Mouse (Mus musculus): ENCODE data around the gene Olfr382. TPM values are rescaled to one million over a fixed set of nuclear protein-coding genes. Genes with fewer than 3 reads are reported as not detected.
"Not testable (repeated sequence)": the region's sequence is repeated elsewhere in the genome, so short reads cannot be mapped to it uniquely, and the experiment has no call there.

Gene Olfr382
- not detected in 2 replicates for polyA plus RNA-seq (2015; fragmentation: Nextera tagmentation; extraction: Ambion mirVana)

DNA sequence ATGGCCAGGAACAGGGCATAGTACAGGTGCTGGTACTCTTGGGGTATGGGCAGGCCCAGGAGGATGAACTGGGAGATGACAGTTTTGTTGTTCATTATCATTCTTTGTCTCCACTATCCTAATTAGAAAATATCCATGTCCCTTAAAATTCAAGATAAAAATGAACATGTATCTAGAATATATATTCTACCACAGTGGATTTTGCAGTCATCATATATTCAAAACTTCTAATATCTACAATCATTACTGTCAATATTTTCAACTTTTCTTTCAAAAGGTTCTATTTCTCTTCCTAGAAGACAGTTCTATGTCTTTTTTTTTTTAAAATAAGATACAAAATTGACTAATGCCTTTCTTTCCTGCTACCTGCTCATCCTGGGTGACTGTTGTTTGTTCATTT is at the start of gene Olfr382:
Gene Olfr382 (minus strand): TSS at position 101 of the 400 bp plus-strand sequence.
- no peak for ATAC-seq (replicated peaks; ENCODE audit: insufficient number of reproducible peaks, insufficient read depth, low FRiP score, low read depth)
- no peak within 1 kb of the TSS for H3K4me2 ChIP-seq
- H3K4me1 ChIP-seq (replicated peaks) = no peaks in the 10 kb centered on the region
- H3K9ac ChIP-seq = no peak within 1 kb of the TSS
- H3K4me3 ChIP-seq = no peak within 1 kb of the TSS
- H3K9me3 ChIP-seq (replicated peaks) = 0 out of 2 replicates have a peak, but pooled peaks cover 5% of the 10 kb centered on the region
- H3K27me3 ChIP-seq = no peaks in the 10 kb centered on the region
- no peak within 1 kb of the TSS for H3K27ac ChIP-seq
- no peaks in the 10 kb centered on the region for H3K36me3 ChIP-seq

DNA sequence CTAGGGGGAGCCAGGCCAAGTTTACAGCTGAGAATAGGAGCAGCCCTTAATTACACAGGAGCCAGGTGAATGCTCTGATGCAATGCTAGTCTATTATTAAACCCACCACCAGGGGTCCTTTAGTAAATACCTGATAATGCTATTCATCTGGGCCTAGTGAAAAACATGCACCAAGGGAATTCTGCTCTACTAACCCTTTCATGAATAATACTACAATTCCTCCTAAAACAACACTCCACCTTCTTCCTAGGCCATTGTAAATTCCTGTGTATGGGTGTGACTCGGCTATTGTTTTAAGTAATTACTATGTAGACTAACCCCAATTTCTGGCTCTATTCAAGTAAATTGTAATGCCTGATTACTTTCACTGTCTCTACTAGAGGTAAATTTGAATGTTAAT is 12.0 kb upstream of the Olfr382 start:
- not testable (repeated sequence) for H3K9me3 ChIP-seq (replicated peaks); H3K4me3 ChIP-seq; ATAC-seq (replicated peaks; ENCODE audit: insufficient number of reproducible peaks, insufficient read depth, low FRiP score, low read depth); H3K4me2 ChIP-seq; H3K27ac ChIP-seq; H3K27me3 ChIP-seq; H3K4me1 ChIP-seq (replicated peaks); H3K9ac ChIP-seq; H3K36me3 ChIP-seq
- WGBS = 68% methylated on average over 1 of the region's 1 CpGs

DNA sequence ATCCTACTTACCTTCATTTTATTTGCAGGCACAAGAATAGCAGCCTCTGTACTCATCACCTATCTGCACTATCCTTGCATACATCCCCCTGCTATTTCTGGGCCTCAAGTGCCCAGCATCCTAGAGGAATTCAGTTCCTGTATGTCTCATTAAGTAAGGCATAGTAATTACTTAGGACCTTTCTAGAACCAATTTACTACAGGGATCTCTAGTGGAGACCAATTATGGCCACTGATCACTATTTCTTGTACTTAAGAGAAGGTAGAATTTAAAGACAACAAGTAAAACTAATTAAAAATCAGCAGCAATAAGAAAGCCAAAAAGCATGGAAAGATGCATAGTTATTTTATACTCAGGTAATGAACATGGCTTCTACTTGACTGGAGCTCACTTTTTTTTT is 25.5 kb downstream of the Olfr382 start, which contains the start of gene Olfr381:
Gene Olfr381 (minus strand): TSS at position 101 of the 400 bp plus-strand sequence.
- Histone ChIP-seq H3K27me3 (no peaks in the 10 kb centered on the region), H3K9me3 (replicated peaks) (no peaks in the 10 kb centered on the region), H3K9ac (no peak within 1 kb of the TSS), H3K4me3 (no peak within 1 kb of the TSS), H3K4me2 (no peak within 1 kb of the TSS), H3K27ac (no peak within 1 kb of the TSS), H3K36me3 (no peaks in the 10 kb centered on the region), H3K4me1 (replicated peaks) (no peaks in the 10 kb centered on the region)
- no peak for ATAC-seq (replicated peaks; ENCODE audit: insufficient number of reproducible peaks, insufficient read depth, low FRiP score, low read depth)

Other genes starting within 250 kb of the Olfr382 start
- gene Trpv3, start 249.8 kb downstream of the Olfr382 start, polyA plus RNA-seq (2015; fragmentation: Nextera tagmentation; extraction: Ambion mirVana) = 0.11 TPM in 2 replicates
- 0.29 and 0.72 TPM in 2 replicates for gene Aspa, start 187.6 kb downstream of the Olfr382 start, polyA plus RNA-seq (2015; fragmentation: Nextera tagmentation; extraction: Ambion mirVana)
- not detected in 2 replicates for gene Gm49340, start 187.5 kb downstream of the Olfr382 start, polyA plus RNA-seq (2015; fragmentation: Nextera tagmentation; extraction: Ambion mirVana)
- not detected in 2 replicates for gene Spata22, start 187.5 kb downstream of the Olfr382 start, polyA plus RNA-seq (2015; fragmentation: Nextera tagmentation; extraction: Ambion mirVana)
- not detected in 2 replicates for gene Olfr20, start 166.4 kb downstream of the Olfr382 start, polyA plus RNA-seq (2015; fragmentation: Nextera tagmentation; extraction: Ambion mirVana)
- gene Olfr376, start 146.0 kb downstream of the Olfr382 start, polyA plus RNA-seq (2015; fragmentation: Nextera tagmentation; extraction: Ambion mirVana) = not detected in 2 replicates
- not detected in 2 replicates for gene Olfr1, start 117.6 kb downstream of the Olfr382 start, polyA plus RNA-seq (2015; fragmentation: Nextera tagmentation; extraction: Ambion mirVana)
- not detected in 2 replicates for gene Olfr378, start 88.7 kb downstream of the Olfr382 start, polyA plus RNA-seq (2015; fragmentation: Nextera tagmentation; extraction: Ambion mirVana)
- gene Olfr380, start 59.7 kb downstream of the Olfr382 start, polyA plus RNA-seq (2015; fragmentation: Nextera tagmentation; extraction: Ambion mirVana) = not detected in 2 replicates
- not detected in 2 replicates for gene Olfr381, start 25.6 kb downstream of the Olfr382 start, polyA plus RNA-seq (2015; fragmentation: Nextera tagmentation; extraction: Ambion mirVana)
- gene Olfr385, start 75.8 kb upstream of the Olfr382 start, polyA plus RNA-seq (2015; fragmentation: Nextera tagmentation; extraction: Ambion mirVana) = not detected in 2 replicates
- not detected in 2 replicates for gene Olfr384, start 81.4 kb upstream of the Olfr382 start, polyA plus RNA-seq (2015; fragmentation: Nextera tagmentation; extraction: Ambion mirVana)
- not detected in 2 replicates for gene Zfp735, start 171.6 kb upstream of the Olfr382 start, polyA plus RNA-seq (2015; fragmentation: Nextera tagmentation; extraction: Ambion mirVana)